Mouse (Mus musculus) neural tube, embryonic 15.5 days (tissue): ENCODE measurements around the gene Dnm1l. TPM values are rescaled to one million over a fixed set of nuclear protein-coding genes. Genes with fewer than 3 reads are reported as not detected.

Experiments
- ATAC-seq: fragments of 200-750 bp; cut with Nextera tagmentation; 2 replicates; pipeline ENCODE4 v1.8.0; 2017; ENCODE audit warnings: mild to moderate bottlenecking, moderate TSS enrichment, moderate library complexity; ENCODE audit not compliant: low FRiP score
- H3K27ac ChIP-seq: fragments of 300-500 bp; sonication (generic); replicated peaks from 2 replicates; pipeline ENCODE4 v1.5.1; 2015; ENCODE audit warnings: mild to moderate bottlenecking, inconsistent platforms
- H3K27me3 ChIP-seq: fragments of 300-500 bp; sonication (generic); replicated peaks from 2 replicates; pipeline ENCODE4 v1.6.1; 2015; ENCODE audit warnings: inconsistent platforms
- H3K36me3 ChIP-seq: fragments of 300-500 bp; sonication (generic); 2 replicates; pipeline ENCODE4 v1.6.1; 2015; ENCODE audit warnings: inconsistent platforms
- H3K4me1 ChIP-seq: fragments of 300-500 bp; sonication (generic); 2 replicates; pipeline ENCODE4 v1.6.1; 2015; ENCODE audit warnings: inconsistent platforms
- H3K4me2 ChIP-seq: fragments of 300-500 bp; sonication (generic); 2 replicates; pipeline ENCODE4 v1.6.1; 2015; ENCODE audit warnings: inconsistent platforms, mild to moderate bottlenecking, moderate library complexity
- H3K4me3 ChIP-seq: fragments of 300-500 bp; sonication (generic); replicated peaks from 2 replicates; pipeline ENCODE4 v1.5.1; 2015; ENCODE audit warnings: mild to moderate bottlenecking, inconsistent platforms
- H3K9ac ChIP-seq: fragments of 300-500 bp; sonication (generic); replicated peaks from 2 replicates; pipeline ENCODE4 v1.6.1; 2015; ENCODE audit warnings: mild to moderate bottlenecking, inconsistent platforms
- H3K9me3 ChIP-seq: fragments of 300-500 bp; sonication (generic); replicated peaks from 2 replicates; pipeline ENCODE4 v1.6.1; 2016; ENCODE audit warnings: inconsistent platforms
- WGBS: fragments of 180-500 bp; shearing (Covaris S2); methylation state at CpG from one replicate; pipeline ENCODE4 v1.1.7; 2015; ENCODE audit warnings: mixed read lengths; 5-methylcytosine and 5-hydroxymethylcytosine counted together
- polyA plus RNA-seq: library from polyadenylated mRNA; unstranded; fragments of >200 nt; fragmentation: Nextera tagmentation; extraction: Ambion mirVana; gene quantifications from 2 replicates; pipeline ENCODE4 v1.2.1, GENCODE M21; 2015

Dnm1l gene
- polyA plus RNA-seq, 1 experiment from 2014 or later, result 107 TPM

DNA sequence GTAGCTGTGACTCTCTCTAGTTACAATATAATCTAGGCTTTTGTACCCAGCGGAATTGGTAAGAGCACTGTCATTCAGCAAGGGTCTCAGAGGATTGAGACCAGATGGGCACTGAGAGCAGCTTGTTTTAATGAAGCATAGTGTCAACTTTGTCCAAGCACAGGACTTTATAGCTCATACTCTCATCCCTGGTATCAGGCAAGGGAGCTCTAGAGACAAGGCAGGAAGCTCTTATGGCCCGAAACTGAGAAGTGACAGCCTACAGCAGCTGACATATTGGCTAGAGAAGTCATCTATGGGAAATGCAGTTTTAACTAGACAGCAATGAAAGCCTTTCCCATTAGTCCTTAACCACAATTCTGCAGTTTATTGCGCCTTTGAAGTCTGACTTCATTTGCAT lies 85.8 kb downstream of the Dnm1l start:
- H3K4me1 ChIP-seq, result peaks cover 7% of the 10 kb centered on the region; the same call in 1 of the 2 replicates

DNA sequence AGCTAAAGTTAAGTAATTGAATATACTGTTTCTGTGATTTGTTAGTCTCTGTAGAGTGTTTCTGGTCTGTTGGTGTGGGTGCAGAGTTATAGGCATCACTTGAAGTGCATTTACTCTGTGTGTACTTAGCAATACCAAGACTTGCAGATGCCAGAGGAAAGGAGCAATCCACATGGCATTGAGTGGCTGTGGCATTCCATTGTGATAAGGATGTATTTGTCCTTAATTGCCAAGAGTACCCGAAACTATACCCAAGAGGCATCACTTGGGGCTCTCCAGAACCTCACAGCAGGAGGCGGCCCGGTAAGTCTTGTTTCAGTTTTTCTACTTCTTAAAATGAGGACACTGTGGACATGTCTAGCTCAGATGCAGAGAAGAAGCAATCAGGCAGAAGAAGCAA lies 96.3 kb downstream of the Dnm1l start:
- H3K36me3 ChIP-seq, result no peaks in the 10 kb centered on the region
- H3K4me3 ChIP-seq, result no peak overlapping the region
- no peak overlapping the region for H3K27ac ChIP-seq
- ATAC-seq, result no peak
- H3K4me2 ChIP-seq, result no peak overlapping the region
- no peaks in the 10 kb centered on the region for H3K4me1 ChIP-seq
- H3K9me3 ChIP-seq, result no peaks in the 10 kb centered on the region
- 90% methylated on average over 3 of the region's 3 CpGs for WGBS
- H3K9ac ChIP-seq, result no peak overlapping the region
- H3K27me3 ChIP-seq, result no peaks in the 10 kb centered on the region

More for the DNA sequence above, 85.8 kb downstream of the Dnm1l start:
- no peak overlapping the region for H3K4me2 ChIP-seq
- no peak for ATAC-seq
- no peak overlapping the region for H3K9ac ChIP-seq
- H3K9me3 ChIP-seq, result no peaks in the 10 kb centered on the region
- no peaks in the 10 kb centered on the region for H3K27me3 ChIP-seq
- no peak overlapping the region for H3K4me3 ChIP-seq
- no peaks in the 10 kb centered on the region for H3K36me3 ChIP-seq
- no peak overlapping the region for H3K27ac ChIP-seq
- WGBS, result 14% methylated on average over 3 of the region's 3 CpGs

Other genes starting within 250 kb of the Dnm1l start
- gene Pkp2, start 145.6 kb downstream of the Dnm1l start, polyA plus RNA-seq, result 1.9 and 3.3 TPM in 2 replicates
- 32.6 and 35.4 TPM in 2 replicates for gene Yars2, start 56.0 kb downstream of the Dnm1l start, polyA plus RNA-seq
- gene Fgd4, start 241.6 kb upstream of the Dnm1l start, polyA plus RNA-seq, result 14.8 and 17.4 TPM in 2 replicates